In the genomic region with DNA sequence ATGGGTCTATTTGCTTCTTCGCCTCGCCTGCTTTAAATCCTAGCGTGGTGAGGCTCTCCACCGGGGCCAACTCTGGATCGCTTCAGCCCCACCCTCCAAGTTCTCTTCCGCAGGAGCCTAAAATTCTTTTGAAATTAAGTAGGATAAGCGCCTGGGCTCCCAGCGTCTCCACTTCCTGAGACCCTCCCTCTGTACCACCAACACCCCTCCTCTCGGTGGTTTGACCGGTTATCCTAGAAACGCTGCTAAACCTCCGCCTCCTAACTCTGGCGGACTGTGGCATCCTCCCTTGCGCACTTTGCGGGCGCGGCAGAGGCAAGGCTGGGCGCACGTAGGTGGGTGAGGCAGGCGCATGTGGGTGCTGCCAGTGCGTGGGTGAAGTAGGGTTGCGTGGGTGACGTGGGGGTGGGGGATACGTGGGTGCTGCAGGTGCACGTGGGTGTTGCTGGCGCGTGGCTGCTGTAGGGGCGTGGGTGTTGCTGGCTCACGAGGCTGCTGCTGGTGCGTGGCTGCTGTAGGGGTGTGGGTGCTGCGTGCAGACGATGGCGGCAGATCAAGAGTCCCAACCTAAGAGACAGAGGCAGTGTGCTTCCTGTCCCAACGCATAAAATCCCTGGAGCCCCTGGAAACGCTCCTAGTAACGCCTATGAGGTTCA, we compare ENCODE assay signal across 8 mouse cellular contexts. TPM values are rescaled to one million over a fixed set of nuclear protein-coding genes. Genes with fewer than 3 reads are reported as not detected.
DNase-seq lines count a peak whose midpoint lies in the region; ATAC-seq and TF ChIP-seq lines count a peak whose summit lies in the region.

No protein-coding gene starts in this region.

- H3K36me3 ChIP-seq in kidney, postnatal 0 days (ENCODE audit: insufficient read depth, low read length), result no peaks in the 10 kb centered on the region
- no peaks in the 10 kb centered on the region for H3K36me3 ChIP-seq in heart, postnatal 0 days (replicated peaks; ENCODE audit: control insufficient read depth, insufficient read depth, low read length)

- intact Hi-C loops in left cerebral cortex, postnatal 4 days (cut with DNase I), result no loop called here

- 0 out of 2 replicates have a peak overlapping the region, but pooled peaks have one; percentile 13 for H3K9ac ChIP-seq in kidney, postnatal 0 days (ENCODE audit: low read depth, low read length)
- H3K9ac ChIP-seq in heart, postnatal 0 days (replicated peaks; ENCODE audit: low read depth, low read length), result peak overlapping the region; percentile 17; the same call in 1 of the 2 replicates

- H3K4me2 ChIP-seq in kidney, postnatal 0 days (ENCODE audit: low read length), result peak overlapping the region; percentile 85
- H3K4me2 ChIP-seq in heart, postnatal 0 days (ENCODE audit: low read depth, low read length), result peak overlapping the region; percentile 84

- under 1% methylated on average over 36 of the region's 36 CpGs for WGBS in kidney, postnatal 0 days
- WGBS in heart, postnatal 0 days, result under 1% methylated on average over 36 of the region's 36 CpGs

- ATAC-seq in kidney, postnatal 0 days (replicated peaks; ENCODE audit: low FRiP score, low read depth), result no peak
- peak; percentile 33; the same call in 1 of the 2 replicates for ATAC-seq in heart, postnatal 0 days (ENCODE audit: insufficient read depth, low read depth)

- no peak for TF ChIP-seq CTCF in kidney, postnatal 0 days (IDR thresholded peaks at IDR 0.05; ENCODE audit: low read depth)
- TF ChIP-seq CTCF in heart, postnatal 0 days (IDR thresholded peaks at IDR 0.05; ENCODE audit: low read depth), result no peak

- peak; percentile 32 for DNase-seq in kidney, postnatal 0 days (ENCODE audit: low spot score)
- DNase-seq in kidney, adult 18-20 months, result no peak
- no peak for DNase-seq in heart, postnatal 0 days (ENCODE audit: low spot score)
- DNase-seq in left cerebral cortex, postnatal 4 days, result peak; percentile 17
- peak; percentile 48 for DNase-seq in retina, embryonic 14.5 days (ENCODE audit: low spot score)
- no peak for DNase-seq in cerebellum, adult 9-10 months
- no peak for DNase-seq in adrenal gland, adult 2 months

- H3K27ac ChIP-seq in kidney, postnatal 0 days, result no peak overlapping the region
- no peak overlapping the region for H3K27ac ChIP-seq in brown adipose tissue, adult 24 weeks (replicated peaks; ENCODE audit: low read depth, low read length)
- no peak overlapping the region for H3K27ac ChIP-seq in heart, postnatal 0 days (ENCODE audit: low read depth)

- H3K4me1 ChIP-seq in kidney, postnatal 0 days (replicated peaks; ENCODE audit: insufficient read depth, low read length), result peaks cover 3% of the 10 kb centered on the region; the same call in 1 of the 2 replicates
- no peaks in the 10 kb centered on the region for H3K4me1 ChIP-seq in brown adipose tissue, adult 24 weeks (ENCODE audit: control insufficient read depth, insufficient read depth, insufficient read length, low read length)
- H3K4me1 ChIP-seq in heart, postnatal 0 days (ENCODE audit: control insufficient read depth, insufficient read depth), result peaks cover 5% of the 10 kb centered on the region; the same call in 1 of the 2 replicates

- H3K27me3 ChIP-seq in kidney, postnatal 0 days (ENCODE audit: insufficient read depth, low read length), result 0 out of 2 replicates have a peak, but pooled peaks cover 3% of the 10 kb centered on the region
- H3K27me3 ChIP-seq in heart, postnatal 0 days (ENCODE audit: control insufficient read depth, insufficient read depth, low read length), result peaks cover 13% of the 10 kb centered on the region; the same call in 1 of the 2 replicates

- no peaks in the 10 kb centered on the region for H3K9me3 ChIP-seq in kidney, postnatal 0 days (replicated peaks; ENCODE audit: low read length)
- no peaks in the 10 kb centered on the region for H3K9me3 ChIP-seq in heart, postnatal 0 days (replicated peaks; ENCODE audit: control insufficient read depth, low read length)

- H3K4me3 ChIP-seq in kidney, postnatal 0 days (replicated peaks; ENCODE audit: low read depth, low read length), result peak overlapping the region; percentile 35
- peak overlapping the region; percentile 3; the same call in 1 of the 2 replicates for H3K4me3 ChIP-seq in brown adipose tissue, adult 24 weeks (ENCODE audit: insufficient read depth, low read depth, low read length)
- peak overlapping the region; percentile 46 for H3K4me3 ChIP-seq in heart, postnatal 0 days (ENCODE audit: low read depth, low read length)

- TF ChIP-seq EP300 in heart, postnatal 0 days (IDR thresholded peaks at IDR 0.05; ENCODE audit: low read depth), result no peak

RNA-seq across cellular contexts. Expression of a gene that starts 25.6 kb away (rescaled TPM):
- 0.34 TPM in 2 replicates for polyA plus RNA-seq in kidney, postnatal 0 days (2015; fragmentation: Nextera tagmentation; extraction: Ambion mirVana)
- not detected in 2 replicates for polyA plus RNA-seq in brown adipose tissue, adult 24 weeks (2012; ENCODE audit: insufficient read depth, insufficient read length, missing spikeins)
- 2.1 and 3.0 TPM in 2 replicates for total RNA-seq in heart, postnatal 0 days (2014; rRNA removed; ENCODE audit: low replicate concordance)
- polyA plus RNA-seq in heart, postnatal 0 days (2015; fragmentation: Nextera tagmentation; extraction: Ambion mirVana), result 0.12 and 0.16 TPM in 2 replicates
- total RNA-seq in left cerebral cortex, postnatal 4 days (2021), result 100 to 1,000 TPM; 157 to 163 TPM
- 1 to 10 TPM in 1 of 2 experiments, under 1 TPM in 1; 0.98 to 1.5 TPM for total RNA-seq in adrenal gland, adult 2 months (2021)
- 1.4 TPM in 2 replicates for polyA plus RNA-seq in adrenal gland, adult 2 months (2012; rRNA removed)

RNA-seq across cellular contexts. Expression of a gene that starts 50.2 kb away (rescaled TPM):
- polyA plus RNA-seq in kidney, postnatal 0 days (2015; fragmentation: Nextera tagmentation; extraction: Ambion mirVana), result 249 and 253 TPM in 2 replicates
- polyA plus RNA-seq in brown adipose tissue, adult 24 weeks (2012; ENCODE audit: insufficient read depth, insufficient read length, missing spikeins), result 4.1 and 5.5 TPM in 2 replicates
- total RNA-seq in heart, postnatal 0 days (2014; rRNA removed; ENCODE audit: low replicate concordance), result 199 and 228 TPM in 2 replicates
- 101 and 105 TPM in 2 replicates for polyA plus RNA-seq in heart, postnatal 0 days (2015; fragmentation: Nextera tagmentation; extraction: Ambion mirVana)
- total RNA-seq in left cerebral cortex, postnatal 4 days (2021), result 1 to 10 TPM; 7.7 to 9.4 TPM
- 1 to 10 TPM; 6.9 TPM for total RNA-seq in adrenal gland, adult 2 months (2021)
- 7.2 and 8.3 TPM in 2 replicates for polyA plus RNA-seq in adrenal gland, adult 2 months (2012; rRNA removed)

RNA-seq across cellular contexts. Expression of a gene that starts 56.7 kb away (rescaled TPM):
- 34.9 and 36.5 TPM in 2 replicates for polyA plus RNA-seq in kidney, postnatal 0 days (2015; fragmentation: Nextera tagmentation; extraction: Ambion mirVana)
- polyA plus RNA-seq in brown adipose tissue, adult 24 weeks (2012; ENCODE audit: insufficient read depth, insufficient read length, missing spikeins), result 8.0 and 8.2 TPM in 2 replicates
- 15.1 and 29.8 TPM in 2 replicates for total RNA-seq in heart, postnatal 0 days (2014; rRNA removed; ENCODE audit: low replicate concordance)
- 23.9 and 27.7 TPM in 2 replicates for polyA plus RNA-seq in heart, postnatal 0 days (2015; fragmentation: Nextera tagmentation; extraction: Ambion mirVana)
- total RNA-seq in left cerebral cortex, postnatal 4 days (2021), result 10 to 100 TPM; 20.5 to 23.1 TPM
- total RNA-seq in adrenal gland, adult 2 months (2021), result 10 to 100 TPM; 18.0 to 26.4 TPM
- 16.9 and 18.3 TPM in 2 replicates for polyA plus RNA-seq in adrenal gland, adult 2 months (2012; rRNA removed)

Comparison
In these comparisons a context has a peak if more than half of its experiments do, and no peak if none do; other contexts are left out.
1. DNase-seq: peak in kidney, postnatal 0 days (single experiment), left cerebral cortex, postnatal 4 days (single experiment) and retina, embryonic 14.5 days (single experiment); none in kidney, adult 18-20 months (single experiment), heart, postnatal 0 days (single experiment), cerebellum, adult 9-10 months (single experiment) and adrenal gland, adult 2 months (single experiment).
2. RNA of a gene that starts 50.2 kb away (polyA plus RNA-seq): 249 to 253 TPM in kidney, postnatal 0 days and 101 to 105 TPM in heart, postnatal 0 days; 7.2 to 8.3 TPM in adrenal gland, adult 2 months and 4.1 to 5.5 TPM in brown adipose tissue, adult 24 weeks; every median in the first group is over 10 times any median in the second.
3. Peak in every context shown above with its lines, with median percentiles within 50 percentile points of each other: H3K4me3 ChIP-seq.